Mouse (Mus musculus): ENCODE data around the gene Tssk4.

Gene Tssk4

GRCm38 (mm10) chr14:55643060-55643907, 6.7 kb upstream of the Tssk4 start, which contains the start of gene Tm9sf1:
Tm9sf1 (minus strand) TSS chr14:55643806.
- DNase-seq (ENCODE audit: low read depth): peak; percentile 87

GRCm38 (mm10) chr14:55644261-55644888, 5.6 kb upstream of the Tssk4 start:
- DNase-seq (ENCODE audit: low read depth): peak; percentile 62

- no peak for DNase-seq (ENCODE audit: low read depth)
These were observed 1.5 kb downstream of the Tssk4 start for GRCm38 (mm10) chr14:55651528-55651927.

GRCm38 (mm10) chr14:55656935-55657334, 7.0 kb downstream of the Tssk4 start:
- DNase-seq (ENCODE audit: low read depth): no peak

- DNase-seq (ENCODE audit: low read depth): no peak
These were observed 8.0 kb downstream of the Tssk4 start for GRCm38 (mm10) chr14:55658011-55658410.

- DNase-seq (ENCODE audit: low read depth): peak; percentile 86
These were observed 10.1 kb downstream of the Tssk4 start, which contains the start of gene Mdp1 for GRCm38 (mm10) chr14:55659960-55660573. Mdp1 (minus strand) TSS chr14:55660508.

GRCm38 (mm10) chr14:55660636-55661035, 10.7 kb downstream of the Tssk4 start:
- DNase-seq (ENCODE audit: low read depth): no peak

GRCm38 (mm10) chr14:55671486-55671832, 21.5 kb downstream of the Tssk4 start:
- DNase-seq (ENCODE audit: low read depth): no peak

- DNase-seq (ENCODE audit: low read depth): peak; percentile 99
These were observed 22.1 kb downstream of the Tssk4 start, which contains the start of the genes Gmpr2 and Nedd8 for GRCm38 (mm10) chr14:55671833-55672740. Gmpr2 (plus strand) TSS chr14:55671941. Nedd8 (minus strand) TSS chr14:55672124.

GRCm38 (mm10) chr14:55672741-55673060, 22.7 kb downstream of the Tssk4 start:
- DNase-seq (ENCODE audit: low read depth): no peak

GRCm38 (mm10) chr14:55677615-55678014, 27.6 kb downstream of the Tssk4 start:
- DNase-seq (ENCODE audit: low read depth): no peak

GRCm38 (mm10) chr14:55681160-55682117, 31.5 kb downstream of the Tssk4 start, which contains the start of gene Tinf2:
Tinf2 (minus strand) TSS chr14:55681820.
- peak; percentile 98 for DNase-seq (ENCODE audit: low read depth)

GRCm38 (mm10) chr14:55682118-55682493, 32.1 kb downstream of the Tssk4 start:
- no peak for DNase-seq (ENCODE audit: low read depth)

- no peak for DNase-seq (ENCODE audit: low read depth)
These were observed 39.4 kb downstream of the Tssk4 start for GRCm38 (mm10) chr14:55689433-55689832.

- peak; percentile 84 for DNase-seq (ENCODE audit: low read depth)
These were observed 47.2 kb downstream of the Tssk4 start for GRCm38 (mm10) chr14:55697226-55697625.

GRCm38 (mm10) chr14:55701131-55701530, 51.1 kb downstream of the Tssk4 start:
- no peak for DNase-seq (ENCODE audit: low read depth)
